Mouse (Mus musculus): Measurements from ENCODE around the gene Ulk4. TPM values are rescaled to one million over a fixed set of nuclear protein-coding genes. Genes with fewer than 3 reads are reported as not detected.

The Ulk4 gene
- polyA plus RNA-seq, 1 experiment from 2014 or later: 153 TPM

DNA sequence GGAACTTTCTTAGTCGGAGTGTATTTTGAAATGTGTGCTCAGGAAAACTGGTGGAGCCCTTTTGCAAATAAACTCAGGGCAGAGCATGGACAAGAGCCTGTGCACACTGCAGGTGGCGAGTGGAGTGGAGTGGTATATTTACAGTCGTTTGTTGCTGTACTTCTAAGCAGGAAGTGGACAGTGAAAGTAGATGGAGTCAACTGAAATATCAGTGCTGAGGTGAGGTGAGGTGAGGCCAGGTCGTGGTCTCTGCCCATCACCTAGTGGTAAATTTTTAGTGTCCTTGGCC is 341.4 kb downstream of the Ulk4 start:
- ATAC-seq (ENCODE audit: insufficient read depth, low FRiP score, low TSS enrichment): no peak
- Histone ChIP-seq H3K9me3 (ENCODE audit: control insufficient read depth, low read length) (no peaks in the 10 kb centered on the region), H3K36me3 (ENCODE audit: control insufficient read depth, insufficient read depth, low read length) (no peaks in the 10 kb centered on the region; the same call in 1 of the 2 replicates), H3K27me3 (ENCODE audit: control insufficient read depth, insufficient read depth, low read length) (no peaks in the 10 kb centered on the region), H3K4me2 (ENCODE audit: low read depth) (peak overlapping the region; percentile 96), H3K27ac (ENCODE audit: low read depth, low read length) (no peak overlapping the region), H3K4me1 (ENCODE audit: control insufficient read depth, insufficient read depth, low read length) (peaks cover 15% of the 10 kb centered on the region; the same call in 1 of the 2 replicates), H3K9ac (ENCODE audit: low read length) (peak overlapping the region; percentile 94; the same call in 1 of the 2 replicates), H3K4me3 (ENCODE audit: low read depth, low read length) (peak overlapping the region; percentile 93)
- DNase-seq (ENCODE audit: low spot score): no peak
- WGBS: 22% methylated on average over 4 of the region's 4 CpGs

DNA sequence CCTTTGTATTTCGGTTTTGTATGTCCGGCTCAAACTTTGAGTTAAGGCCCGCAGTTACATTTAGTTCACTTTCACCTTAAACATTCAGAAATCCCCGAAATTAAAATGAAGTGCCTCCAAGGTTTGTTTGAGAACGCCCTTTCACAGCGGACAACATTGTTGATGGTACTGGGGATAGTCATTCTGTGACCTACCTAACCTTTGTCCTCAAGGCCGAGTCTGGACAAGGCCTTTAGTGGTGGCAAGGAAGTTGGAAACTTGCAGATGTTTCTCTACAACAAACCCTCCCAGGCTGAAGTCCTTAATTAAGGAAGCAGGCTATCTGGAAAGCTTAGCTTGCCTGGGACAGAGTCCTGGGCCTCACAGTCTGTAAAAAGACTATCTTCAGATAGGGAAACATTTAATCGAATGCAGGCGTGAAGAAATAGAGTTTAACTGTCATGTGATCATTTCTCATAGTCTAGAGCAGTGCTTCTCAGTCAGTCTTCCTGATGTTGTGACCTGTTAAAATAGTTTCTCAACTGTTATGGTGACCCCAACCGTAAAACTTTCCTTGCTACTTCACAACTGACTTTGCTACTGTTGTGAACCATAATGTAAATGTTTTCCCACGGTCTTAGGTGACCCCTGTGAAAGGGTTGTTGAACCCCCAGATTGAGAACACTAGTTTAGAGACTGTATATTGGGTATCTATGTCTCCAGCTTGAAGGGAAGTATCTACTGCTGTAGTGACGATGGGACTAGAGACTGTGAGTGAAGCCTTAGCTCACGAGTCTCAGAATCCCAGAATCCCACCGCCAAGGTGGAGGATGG is 342.0 kb downstream of the Ulk4 start:
- ATAC-seq (ENCODE audit: insufficient read depth, low FRiP score, low TSS enrichment) (no peak), DNase-seq (ENCODE audit: low spot score) (no peak)
- Histone ChIP-seq H3K36me3 (ENCODE audit: control insufficient read depth, insufficient read depth, low read length) (no peaks in the 10 kb centered on the region; the same call in 1 of the 2 replicates), H3K9ac (ENCODE audit: low read length) (peak overlapping the region; percentile 94), H3K9me3 (ENCODE audit: control insufficient read depth, low read length) (no peaks in the 10 kb centered on the region), H3K27ac (ENCODE audit: low read depth, low read length) (no peak overlapping the region), H3K4me1 (ENCODE audit: control insufficient read depth, insufficient read depth, low read length) (peaks cover 15% of the 10 kb centered on the region; the same call in 1 of the 2 replicates), H3K27me3 (ENCODE audit: control insufficient read depth, insufficient read depth, low read length) (no peaks in the 10 kb centered on the region), H3K4me2 (ENCODE audit: low read depth) (peak overlapping the region; percentile 96), H3K4me3 (ENCODE audit: low read depth, low read length) (peak overlapping the region; percentile 93)
- 19% methylated on average over 14 of the region's 14 CpGs for WGBS

DNA sequence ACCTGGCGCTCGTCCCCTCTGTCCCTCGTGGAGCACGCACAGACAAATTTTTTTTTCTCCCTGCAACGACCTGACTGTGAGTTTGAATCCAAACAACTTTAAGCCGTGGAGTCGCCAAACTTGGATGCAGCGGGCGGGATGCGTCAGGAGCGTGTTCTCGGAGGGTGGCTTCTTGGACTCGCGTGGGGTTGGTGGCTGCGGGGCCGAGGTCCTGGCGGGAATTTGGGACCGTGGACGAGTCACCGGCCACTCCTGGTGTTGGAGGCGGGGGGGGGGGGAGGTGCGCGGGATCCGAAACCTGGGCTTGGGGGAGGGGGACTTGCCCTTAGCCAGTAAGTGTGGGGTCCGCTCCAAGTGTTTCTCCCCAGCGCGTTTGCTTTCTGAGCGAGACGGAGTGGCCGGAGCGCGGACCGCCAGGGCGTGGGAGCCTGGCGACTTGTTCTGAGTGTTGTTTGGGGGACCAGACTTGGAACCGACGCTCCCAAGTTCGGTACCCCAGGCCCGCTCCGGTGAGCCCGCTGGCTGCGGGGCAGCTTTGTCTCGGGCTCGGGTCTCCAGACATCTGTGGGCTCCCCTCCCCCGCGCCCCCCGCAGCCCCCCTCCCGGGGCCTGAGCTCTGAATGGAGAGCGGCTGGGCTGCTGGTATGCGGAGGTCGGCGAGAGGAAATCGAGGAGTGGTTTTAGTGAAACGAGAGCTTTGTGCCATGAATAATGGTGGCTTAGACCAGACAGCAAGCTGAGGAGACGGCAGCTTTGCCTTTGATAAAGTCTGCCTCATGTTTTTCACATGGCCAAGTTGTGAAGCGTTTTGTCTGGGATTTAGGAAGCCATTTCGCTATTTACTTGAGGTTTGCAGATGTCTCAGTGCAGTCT is 342.9 kb downstream of the Ulk4 start:
- Histone ChIP-seq H3K4me1 (ENCODE audit: control insufficient read depth, insufficient read depth, low read length) (peaks cover 15% of the 10 kb centered on the region; the same call in 1 of the 2 replicates), H3K36me3 (ENCODE audit: control insufficient read depth, insufficient read depth, low read length) (no peaks in the 10 kb centered on the region; the same call in 1 of the 2 replicates), H3K27ac (ENCODE audit: low read depth, low read length) (peak overlapping the region; percentile 97), H3K27me3 (ENCODE audit: control insufficient read depth, insufficient read depth, low read length) (no peaks in the 10 kb centered on the region), H3K4me3 (ENCODE audit: low read depth, low read length) (peak overlapping the region; percentile 93), H3K4me2 (ENCODE audit: low read depth) (peak overlapping the region; percentile 96), H3K9ac (ENCODE audit: low read length) (peak overlapping the region; percentile 94), H3K9me3 (ENCODE audit: control insufficient read depth, low read length) (no peaks in the 10 kb centered on the region)
- ATAC-seq (ENCODE audit: insufficient read depth, low FRiP score, low TSS enrichment): peak; percentile 64
- under 1% methylated on average over 57 of the region's 57 CpGs for WGBS
- DNase-seq (ENCODE audit: low spot score): peak; percentile 78

DNA sequence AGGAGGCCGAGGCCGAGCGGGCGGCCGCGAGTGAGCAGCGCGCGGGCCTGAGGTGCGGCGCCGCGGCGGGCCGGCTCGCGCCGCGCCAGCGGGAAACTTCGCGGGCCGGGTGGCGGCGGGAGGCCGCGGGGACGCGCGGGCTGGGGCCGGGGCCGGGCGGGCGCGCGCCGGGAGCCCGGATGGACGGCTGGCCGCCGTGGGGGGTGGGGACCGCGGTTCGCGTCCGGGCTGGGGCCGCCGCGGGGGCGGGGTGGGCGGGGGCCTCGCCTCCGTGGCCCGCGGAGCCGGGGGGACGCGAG is 343.5 kb downstream of the Ulk4 start:
- Histone ChIP-seq H3K36me3 (ENCODE audit: control insufficient read depth, insufficient read depth, low read length) (no peaks in the 10 kb centered on the region; the same call in 1 of the 2 replicates), H3K27ac (ENCODE audit: low read depth, low read length) (peak overlapping the region; percentile 97), H3K27me3 (ENCODE audit: control insufficient read depth, insufficient read depth, low read length) (no peaks in the 10 kb centered on the region), H3K4me1 (ENCODE audit: control insufficient read depth, insufficient read depth, low read length) (peaks cover 15% of the 10 kb centered on the region; the same call in 1 of the 2 replicates), H3K9me3 (ENCODE audit: control insufficient read depth, low read length) (no peaks in the 10 kb centered on the region), H3K9ac (ENCODE audit: low read length) (peak overlapping the region; percentile 94), H3K4me2 (ENCODE audit: low read depth) (peak overlapping the region; percentile 96), H3K4me3 (ENCODE audit: low read depth, low read length) (peak overlapping the region; percentile 93)
- DNase-seq (ENCODE audit: low spot score) (no peak), ATAC-seq (ENCODE audit: insufficient read depth, low FRiP score, low TSS enrichment) (no peak)
- WGBS: 2% methylated on average over 31 of the region's 58 CpGs

DNA sequence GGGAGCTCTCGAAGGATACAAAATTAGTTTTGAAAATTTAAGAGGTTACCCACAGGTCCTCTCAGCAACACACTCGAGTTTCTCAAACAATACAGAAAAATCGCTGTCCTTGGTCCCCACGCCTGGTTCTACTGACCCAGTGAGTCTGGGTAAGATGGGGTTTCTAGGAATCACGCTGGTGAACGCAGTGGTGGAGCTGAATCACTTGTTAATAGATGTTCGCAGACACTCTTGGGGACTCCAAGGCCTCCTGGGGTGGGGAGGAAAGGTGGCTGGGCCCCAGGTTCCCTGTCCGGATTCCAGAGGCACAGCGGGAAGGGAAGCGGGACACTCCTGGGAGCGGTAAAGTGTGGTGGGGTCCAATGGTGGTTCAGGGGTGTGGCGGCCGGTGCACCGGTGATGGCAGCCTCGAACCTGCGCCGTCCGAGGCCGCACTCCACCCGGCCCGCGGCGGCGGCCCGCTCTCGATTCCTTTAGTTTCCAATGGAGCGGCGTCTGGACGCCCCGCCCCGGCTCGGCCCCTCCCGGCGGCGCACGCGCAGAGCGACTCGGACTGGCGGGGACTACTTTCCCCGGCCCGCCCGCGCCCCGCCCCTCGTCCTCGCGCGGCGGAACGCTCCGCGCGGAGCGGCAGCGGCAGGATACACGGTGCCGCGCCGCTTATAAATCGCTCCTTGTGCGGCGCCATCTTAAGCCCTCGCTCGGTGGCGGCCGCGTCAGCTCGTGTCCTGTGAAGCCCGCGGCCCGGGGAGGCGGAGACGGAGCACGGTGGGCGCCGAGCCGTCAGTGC is 344.0 kb downstream of the Ulk4 start:
- H3K27me3 ChIP-seq (ENCODE audit: control insufficient read depth, insufficient read depth, low read length): no peaks in the 10 kb centered on the region
- H3K36me3 ChIP-seq (ENCODE audit: control insufficient read depth, insufficient read depth, low read length): no peaks in the 10 kb centered on the region; the same call in 1 of the 2 replicates
- ATAC-seq (ENCODE audit: insufficient read depth, low FRiP score, low TSS enrichment) (peak; percentile 85), DNase-seq (ENCODE audit: low spot score) (peak; percentile 98)
- peak overlapping the region; percentile 97 for H3K27ac ChIP-seq (ENCODE audit: low read depth, low read length)
- peaks cover 12% of the 10 kb centered on the region; the same call in 1 of the 2 replicates for H3K4me1 ChIP-seq (ENCODE audit: control insufficient read depth, insufficient read depth, low read length)
- no peaks in the 10 kb centered on the region for H3K9me3 ChIP-seq (ENCODE audit: control insufficient read depth, low read length)
- peak overlapping the region; percentile 24 for H3K4me2 ChIP-seq (ENCODE audit: low read depth)
- 5% methylated on average over 67 of the region's 78 CpGs for WGBS
- H3K9ac ChIP-seq (ENCODE audit: low read length): peak overlapping the region; percentile 94
- peak overlapping the region; percentile 93 for H3K4me3 ChIP-seq (ENCODE audit: low read depth, low read length)

DNA sequence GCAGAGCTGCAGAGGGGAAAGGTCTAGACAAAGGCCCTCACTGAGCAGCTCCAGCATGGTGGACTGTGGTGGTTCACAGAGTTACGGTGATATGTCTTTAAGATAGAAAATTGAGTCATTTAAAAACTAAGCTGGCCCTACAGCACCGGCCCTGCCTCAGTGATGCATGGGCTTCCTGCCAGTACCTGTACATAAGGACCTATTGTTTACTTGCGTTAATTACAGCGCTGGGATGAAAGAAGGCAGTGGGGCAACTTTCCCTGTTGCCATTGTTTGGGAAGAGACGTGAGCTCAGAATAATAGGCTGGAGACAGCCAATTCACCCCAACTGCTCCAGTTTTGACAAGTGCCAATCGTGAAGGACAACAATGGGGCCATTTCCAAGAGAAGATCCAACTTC is 344.6 kb downstream of the Ulk4 start:
- no peak overlapping the region for H3K27ac ChIP-seq (ENCODE audit: low read depth, low read length)
- ATAC-seq (ENCODE audit: insufficient read depth, low FRiP score, low TSS enrichment) (no peak), DNase-seq (ENCODE audit: low spot score) (no peak)
- H3K4me2 ChIP-seq (ENCODE audit: low read depth): no peak overlapping the region
- no peaks in the 10 kb centered on the region for H3K9me3 ChIP-seq (ENCODE audit: control insufficient read depth, low read length)
- H3K27me3 ChIP-seq (ENCODE audit: control insufficient read depth, insufficient read depth, low read length): no peaks in the 10 kb centered on the region
- no peak overlapping the region for H3K4me3 ChIP-seq (ENCODE audit: low read depth, low read length)
- peaks cover 12% of the 10 kb centered on the region; the same call in 1 of the 2 replicates for H3K4me1 ChIP-seq (ENCODE audit: control insufficient read depth, insufficient read depth, low read length)
- H3K9ac ChIP-seq (ENCODE audit: low read length): no peak overlapping the region
- 48% methylated on average over 6 of the region's 6 CpGs for WGBS
- H3K36me3 ChIP-seq (ENCODE audit: control insufficient read depth, insufficient read depth, low read length): no peaks in the 10 kb centered on the region; the same call in 1 of the 2 replicates

DNA sequence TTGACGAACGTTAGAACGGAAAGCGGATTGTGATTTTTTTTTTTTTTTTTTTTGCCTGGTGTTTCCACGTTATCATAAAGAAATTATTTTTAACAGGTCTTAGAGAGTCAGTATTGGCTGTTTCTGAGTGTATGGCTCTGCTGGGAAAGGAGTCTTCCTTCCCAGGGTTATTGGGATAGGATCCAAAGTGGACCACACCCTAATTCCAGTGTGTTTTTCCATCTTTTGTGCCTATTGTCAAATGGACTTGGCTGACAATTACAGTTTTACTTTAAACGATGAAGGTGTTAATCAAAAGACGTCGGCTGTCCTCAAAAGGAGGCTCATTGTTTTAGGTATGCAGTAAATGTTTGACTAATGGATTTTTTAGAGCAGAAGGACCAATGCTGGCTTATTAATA is 346.2 kb downstream of the Ulk4 start:
- no peak overlapping the region for H3K4me2 ChIP-seq (ENCODE audit: low read depth)
- no peaks in the 10 kb centered on the region for H3K27me3 ChIP-seq (ENCODE audit: control insufficient read depth, insufficient read depth, low read length)
- WGBS: 82% methylated on average over 8 of the region's 8 CpGs
- no peak overlapping the region for H3K27ac ChIP-seq (ENCODE audit: low read depth, low read length)
- no peak overlapping the region for H3K9ac ChIP-seq (ENCODE audit: low read length)
- ATAC-seq (ENCODE audit: insufficient read depth, low FRiP score, low TSS enrichment) (no peak), DNase-seq (ENCODE audit: low spot score) (no peak)
- no peaks in the 10 kb centered on the region for H3K9me3 ChIP-seq (ENCODE audit: control insufficient read depth, low read length)
- no peak overlapping the region for H3K4me3 ChIP-seq (ENCODE audit: low read depth, low read length)
- peaks cover 7% of the 10 kb centered on the region; the same call in 1 of the 2 replicates for H3K4me1 ChIP-seq (ENCODE audit: control insufficient read depth, insufficient read depth, low read length)
- no peaks in the 10 kb centered on the region; the same call in 1 of the 2 replicates for H3K36me3 ChIP-seq (ENCODE audit: control insufficient read depth, insufficient read depth, low read length)

DNA sequence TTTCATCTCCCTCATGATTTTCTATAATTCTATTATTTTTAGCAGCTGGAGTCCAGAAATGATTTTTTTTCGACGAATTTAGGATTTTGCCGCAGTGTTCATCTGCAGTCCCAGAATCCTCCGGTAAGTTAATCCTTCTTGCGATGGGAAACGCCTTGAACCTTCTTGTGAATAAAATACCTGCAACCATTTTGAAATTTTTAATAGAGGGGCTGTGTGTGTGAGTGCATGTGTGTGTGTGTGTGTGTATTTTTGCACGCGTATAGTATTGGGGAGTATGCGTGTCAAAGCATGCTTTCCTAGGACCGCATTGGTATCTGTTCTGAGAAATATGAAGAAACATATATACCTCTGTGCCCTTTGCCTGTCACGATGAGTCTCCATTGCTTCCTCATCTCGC is 347.0 kb downstream of the Ulk4 start:
- Histone ChIP-seq H3K4me2 (ENCODE audit: low read depth) (no peak overlapping the region), H3K4me1 (ENCODE audit: control insufficient read depth, insufficient read depth, low read length) (0 out of 2 replicates have a peak, but pooled peaks cover under 1% of the 10 kb centered on the region), H3K9me3 (ENCODE audit: control insufficient read depth, low read length) (no peaks in the 10 kb centered on the region), H3K4me3 (ENCODE audit: low read depth, low read length) (no peak overlapping the region), H3K27me3 (ENCODE audit: control insufficient read depth, insufficient read depth, low read length) (no peaks in the 10 kb centered on the region), H3K27ac (ENCODE audit: low read depth, low read length) (no peak overlapping the region), H3K9ac (ENCODE audit: low read length) (no peak overlapping the region), H3K36me3 (ENCODE audit: control insufficient read depth, insufficient read depth, low read length) (no peaks in the 10 kb centered on the region)
- DNase-seq (ENCODE audit: low spot score) (no peak), ATAC-seq (ENCODE audit: insufficient read depth, low FRiP score, low TSS enrichment) (no peak)
- 98% methylated on average over 12 of the region's 12 CpGs for WGBS
